Mouse (Mus musculus) kidney, embryonic 15.5 days (tissue): ENCODE results near the gene Olfr1386. TPM values are rescaled to one million over a fixed set of nuclear protein-coding genes. Genes with fewer than 3 reads are reported as not detected.

Experiments used
- polyA plus RNA-seq: library from polyadenylated mRNA; unstranded; fragments of >200 nt; fragmentation: Nextera tagmentation; extraction: Ambion mirVana; gene quantifications from 2 replicates; pipeline ENCODE4 v1.2.1, GENCODE M21; 2015

Olfr1386 gene
- polyA plus RNA-seq, 1 experiment from 2014 or later = not detected

Other genes starting within 250 kb of the Olfr1386 start
- gene Mgat1, start 220.9 kb upstream of the Olfr1386 start, polyA plus RNA-seq = 66.7 and 75.0 TPM in 2 replicates
- gene Olfr1393, start 186.7 kb upstream of the Olfr1386 start, polyA plus RNA-seq = not detected in 2 replicates
- gene Olfr1392, start 179.8 kb upstream of the Olfr1386 start, polyA plus RNA-seq = 0.10 and 0.15 TPM in 2 replicates
- not detected in 2 replicates for gene Olfr10, start 160.3 kb upstream of the Olfr1386 start, polyA plus RNA-seq
- not detected in 2 replicates for gene Olfr1391, start 142.3 kb upstream of the Olfr1386 start, polyA plus RNA-seq
- not detected in 2 replicates for gene Olfr1390, start 129.9 kb upstream of the Olfr1386 start, polyA plus RNA-seq
- gene Olfr1389, start 42.0 kb upstream of the Olfr1386 start, polyA plus RNA-seq = not detected in 2 replicates
- 0.06 and 0.09 TPM in 2 replicates for gene Olfr1388, start 28.4 kb upstream of the Olfr1386 start, polyA plus RNA-seq
- gene Olfr1387, start 9.7 kb upstream of the Olfr1386 start, polyA plus RNA-seq = not detected in 2 replicates
- gene Olfr1385, start 24.0 kb downstream of the Olfr1386 start, polyA plus RNA-seq = not detected in 2 replicates
- not detected in 2 replicates for gene Olfr1384, start 41.7 kb downstream of the Olfr1386 start, polyA plus RNA-seq
- gene Olfr1383, start 54.6 kb downstream of the Olfr1386 start, polyA plus RNA-seq = not detected in 2 replicates
- gene Olfr1382, start 63.2 kb downstream of the Olfr1386 start, polyA plus RNA-seq = not detected in 2 replicates
- gene Olfr1381, start 78.4 kb downstream of the Olfr1386 start, polyA plus RNA-seq = 0.06 TPM in 1 of 2 replicates, not detected in the other
- gene Olfr1380, start 91.8 kb downstream of the Olfr1386 start, polyA plus RNA-seq = not detected in 2 replicates
- gene Flt4, start 144.2 kb downstream of the Olfr1386 start, polyA plus RNA-seq = 8.3 and 10.1 TPM in 2 replicates
- gene Scgb3a1, start 198.6 kb downstream of the Olfr1386 start, polyA plus RNA-seq = not detected in 2 replicates
- 67.1 and 70.8 TPM in 2 replicates for gene Cnot6, start 247.7 kb downstream of the Olfr1386 start, polyA plus RNA-seq